Mouse (Mus musculus): ENCODE measurements at regions not wholly inside any gene's neighbourhood (a gene's known extent, or its start where the extent isn't known, plus 50 kb on each side); places are given as distances from the start of the nearest gene placed in this dataset.

GRCm38 (mm10) chr8:115428528-115429290 is 278.9 kb downstream of the Maf start:
- DNase-seq (ENCODE audit: low spot score in 2 of 2), result peak; percentile 36 to 60

- DNase-seq (ENCODE audit: low spot score in 2 of 2), result no peak
Measured at GRCm38 (mm10) chr8:115428022-115428421, 279.6 kb downstream of the Maf start.

DNA sequence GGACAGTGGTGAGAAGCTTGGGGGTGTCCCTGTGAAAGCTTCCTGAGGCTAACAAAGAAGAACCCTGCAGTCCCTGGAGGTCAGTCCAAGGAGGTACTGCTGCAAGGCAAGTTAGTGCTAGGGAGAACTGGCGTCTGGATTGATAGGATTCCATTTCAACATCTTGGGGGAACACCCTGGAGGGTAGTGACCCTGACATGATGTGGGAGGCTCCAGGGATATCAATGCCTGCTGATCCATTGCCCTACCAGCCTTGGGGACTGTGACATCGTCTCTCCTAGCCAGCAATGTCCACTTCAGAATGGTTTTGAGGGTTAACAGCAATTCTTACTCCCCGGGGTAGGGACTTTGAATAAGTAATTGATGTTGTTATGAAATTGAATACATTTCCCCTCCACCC is 280.1 kb downstream of the Maf start:
- DNase-seq (ENCODE audit: low spot score in 2 of 2), result no peak

GRCm38 (mm10) chr8:115426543-115426942 is 281.1 kb downstream of the Maf start:
- DNase-seq (ENCODE audit: low spot score in 2 of 2), result no peak

DNA sequence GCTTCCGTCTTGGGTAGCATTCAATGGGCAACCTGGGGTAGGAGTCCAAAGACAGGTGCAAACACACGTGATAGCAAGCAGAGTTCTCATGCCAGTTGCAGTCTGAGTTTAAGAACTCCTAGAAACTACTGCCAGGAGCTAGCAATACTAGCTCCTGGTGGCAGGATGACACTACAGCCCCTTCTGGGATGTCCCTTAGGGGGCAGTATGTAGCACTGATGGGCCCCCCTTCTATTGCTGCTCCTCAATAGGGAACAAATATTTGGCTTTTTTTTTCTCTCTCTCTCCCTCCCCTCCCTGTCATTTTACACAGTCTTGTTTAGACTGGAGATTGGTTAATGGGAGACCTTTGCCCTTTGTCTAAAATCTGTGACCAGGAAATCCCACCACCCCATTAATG is 282.2 kb downstream of the Maf start:
- DNase-seq (ENCODE audit: low spot score in 2 of 2), result no peak

DNA sequence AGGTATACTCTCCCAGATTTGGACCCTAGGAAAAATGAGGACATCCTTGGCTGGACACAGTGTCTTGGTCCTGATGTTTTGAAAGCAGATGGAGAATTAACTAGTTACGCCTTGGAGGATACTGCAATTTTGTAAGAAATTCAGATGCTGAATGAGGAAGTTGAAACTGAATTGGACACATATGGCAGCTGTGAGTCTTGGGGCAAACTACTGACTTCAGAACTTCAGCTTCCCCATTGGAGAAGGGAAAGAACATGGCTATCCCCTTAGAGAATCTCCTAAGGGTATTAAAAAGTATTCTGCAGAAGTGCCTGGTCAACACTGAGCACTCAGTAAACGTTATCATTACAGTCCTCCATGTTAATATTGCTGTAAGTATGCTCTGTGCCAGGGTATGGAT is 283.9 kb downstream of the Maf start:
- DNase-seq (ENCODE audit: low spot score in 2 of 2), result no peak

DNA sequence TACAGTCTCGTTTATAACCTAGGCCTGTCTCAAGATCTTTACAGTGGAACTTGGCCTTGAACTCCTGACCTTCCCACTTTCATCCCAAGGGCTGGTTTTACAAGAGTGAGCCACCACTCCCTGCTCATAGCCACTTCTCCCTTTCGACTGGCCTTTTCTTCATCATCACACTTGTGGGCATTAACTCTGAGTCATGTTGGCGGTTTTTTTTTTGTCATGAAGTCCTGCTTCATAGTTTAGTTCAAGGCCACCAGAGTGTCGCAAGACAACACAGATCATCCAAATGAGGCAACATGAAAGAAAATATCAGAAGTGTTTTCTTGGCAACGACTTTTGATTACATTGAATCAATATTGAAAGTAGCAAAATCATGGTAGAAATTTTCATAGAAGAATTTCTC is 284.5 kb downstream of the Maf start:
- DNase-seq (ENCODE audit: low spot score in 2 of 2), result no peak

GRCm38 (mm10) chr8:115420536-115420935 is 287.1 kb downstream of the Maf start:
- DNase-seq (ENCODE audit: low spot score in 2 of 2), result no peak

DNA sequence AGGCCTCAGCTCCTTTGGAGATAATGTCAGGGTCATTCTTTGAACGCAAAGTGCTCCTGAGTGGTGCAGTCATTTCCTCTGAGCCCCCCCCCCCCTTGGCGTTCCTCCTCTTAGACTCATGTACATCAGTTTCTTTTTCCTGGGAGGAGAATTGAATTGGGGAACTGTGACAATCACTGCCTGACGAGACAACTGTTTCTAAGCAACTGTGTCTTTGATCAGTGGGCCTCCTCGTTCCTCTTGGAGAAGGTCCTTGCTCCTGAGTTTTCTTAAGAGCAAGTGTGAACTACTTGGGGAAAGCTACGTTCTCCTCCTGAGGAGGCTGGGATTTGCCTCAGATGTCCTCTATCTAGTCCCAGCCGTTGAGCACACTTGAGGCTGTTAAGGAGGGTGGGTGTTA is 287.5 kb downstream of the Maf start:
- DNase-seq (ENCODE audit: low spot score in 2 of 2), result no peak

DNA sequence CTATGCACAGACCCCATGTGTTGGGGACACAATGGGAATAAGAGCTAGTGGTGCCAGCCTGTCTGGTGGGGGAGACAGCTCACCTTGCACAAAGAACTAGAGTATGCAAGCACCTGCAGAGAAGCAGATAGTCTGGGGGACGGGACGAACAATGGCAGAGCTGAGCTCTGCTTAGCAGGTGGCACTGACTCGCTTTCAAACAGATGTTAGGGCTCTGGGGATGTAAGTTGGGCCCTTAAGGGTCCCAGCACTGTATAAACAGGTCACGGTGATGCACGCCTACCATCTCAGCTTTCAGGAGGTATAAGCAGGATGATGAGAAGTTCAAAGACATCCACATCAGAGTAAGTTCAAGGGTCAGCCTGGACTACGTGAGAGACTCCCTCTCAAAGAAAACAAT is 289.5 kb downstream of the Maf start:
- no peak for DNase-seq (ENCODE audit: low spot score in 2 of 2)

DNA sequence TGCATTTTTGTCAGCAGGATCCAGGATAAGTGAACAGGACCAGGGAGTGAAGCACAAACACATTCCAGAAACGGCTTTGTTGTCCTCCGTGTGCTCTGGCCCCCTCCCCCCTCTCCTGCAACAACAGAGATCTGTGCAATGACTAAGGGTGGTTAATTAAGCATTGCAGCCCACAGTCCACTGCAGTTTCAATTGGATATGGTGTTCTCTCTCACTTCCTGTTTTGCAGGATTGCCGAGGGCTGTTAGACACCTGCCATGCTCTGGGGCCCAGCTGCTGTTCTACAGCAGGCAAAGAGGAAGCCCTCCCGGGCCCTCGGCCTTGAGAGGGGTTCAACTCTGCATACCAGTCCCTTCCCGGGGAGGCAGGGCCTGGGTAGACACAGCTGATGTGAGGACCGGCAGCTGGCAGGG is 293.5 kb downstream of the Maf start:
- DNase-seq (ENCODE audit: low spot score in 2 of 2), result peak; percentile 22 to 41

- DNase-seq (ENCODE audit: low spot score in 2 of 2), result no peak
Measured at GRCm38 (mm10) chr8:115411756-115412155, 295.8 kb downstream of the Maf start.

DNA sequence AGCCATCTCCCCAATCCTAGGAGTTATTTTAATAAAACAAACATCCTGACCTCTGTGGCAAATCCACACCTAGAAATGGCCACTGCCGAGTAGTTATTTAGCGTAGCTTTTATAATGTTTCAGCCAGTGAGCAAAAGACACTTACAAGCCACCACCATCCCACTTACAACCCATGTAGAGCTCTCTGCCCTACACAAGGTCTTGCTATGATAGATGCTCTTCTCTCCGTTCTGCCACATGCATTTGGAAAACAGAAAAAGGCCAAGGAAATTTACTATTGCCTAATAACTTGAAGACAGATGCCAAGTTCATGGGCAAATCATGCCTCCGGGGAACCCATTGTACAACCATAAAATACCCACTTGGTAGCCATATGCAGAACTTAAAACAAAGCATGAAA is 296.5 kb downstream of the Maf start:
- DNase-seq (ENCODE audit: low spot score in 2 of 2), result no peak

DNA sequence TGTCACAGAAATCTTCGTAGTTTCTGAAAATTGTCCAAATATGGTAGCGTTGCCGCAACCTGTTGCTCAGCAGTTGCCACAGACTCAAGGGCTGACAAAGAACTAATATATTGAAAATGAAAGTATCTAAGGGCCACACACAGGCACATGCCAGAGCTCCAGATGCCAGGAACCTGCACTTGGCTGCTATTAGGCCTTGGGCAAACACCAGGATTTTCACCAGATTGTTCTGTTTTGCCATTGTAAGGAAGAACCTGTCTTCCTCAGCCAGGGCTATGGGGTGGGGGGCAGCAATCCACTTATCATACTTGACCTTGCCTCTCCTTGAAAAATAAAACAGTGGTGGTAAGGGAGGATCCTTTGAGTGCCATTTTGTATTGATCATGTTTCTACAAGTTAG is 297.4 kb downstream of the Maf start:
- no peak for DNase-seq (ENCODE audit: low spot score in 2 of 2)

GRCm38 (mm10) chr8:115407535-115407934 is 300.1 kb downstream of the Maf start:
- DNase-seq (ENCODE audit: low spot score in 2 of 2), result no peak

- no peak for DNase-seq (ENCODE audit: low spot score in 2 of 2)
Measured at GRCm38 (mm10) chr8:115403601-115404000, 304.0 kb downstream of the Maf start.

GRCm38 (mm10) chr8:115402471-115403197 is 305.0 kb downstream of the Maf start:
- DNase-seq (ENCODE audit: low spot score in 2 of 2), result peak in 1 of 2 experiments; percentile 40
